Mouse (Mus musculus) megakaryocyte, embryonic 14.5 days (primary cell): ENCODE data around the gene Tarbp2.

Experiments
- FLI1 ChIP-seq: IDR thresholded peaks from 2 replicates; pipeline ENCODE4 v1.6.1; 2012; ENCODE audit warnings: low read length, inconsistent platforms, mixed read lengths
- GATA1 ChIP-seq: IDR thresholded peaks from 3 replicates; pipeline ENCODE4 v1.6.1; 2012; ENCODE audit warnings: mixed read lengths, low read length, inconsistent platforms, borderline replicate concordance

DNA sequence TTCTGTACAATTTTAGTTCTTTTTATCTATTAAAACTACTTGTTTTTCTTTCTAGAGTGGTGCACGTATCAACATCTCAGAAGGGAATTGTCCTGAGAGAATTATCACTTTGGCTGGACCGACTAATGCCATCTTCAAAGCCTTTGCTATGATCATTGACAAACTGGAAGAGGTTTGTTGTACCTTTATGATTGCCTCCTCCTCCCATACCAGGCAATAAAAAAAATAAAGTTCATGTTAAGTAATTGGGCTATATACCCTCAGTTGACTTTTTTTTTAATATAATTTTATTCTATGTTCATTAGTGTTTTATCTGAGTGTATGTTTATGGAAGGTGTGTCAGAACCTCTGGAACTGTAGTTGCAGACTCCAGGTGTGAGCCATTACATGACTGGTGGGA lies 43.5 kb upstream of the Tarbp2 start:
- no peak for TF ChIP-seq GATA1
- TF ChIP-seq FLI1 = no peak
